Mouse (Mus musculus): Measurements from ENCODE around the gene Parp12. TPM values are rescaled to one million over a fixed set of nuclear protein-coding genes. Genes with fewer than 3 reads are reported as not detected.

Parp12 gene
- total and polyA plus RNA-seq, 2 experiments from 2014 or later: 3.6 to 8.1 TPM

DNA sequence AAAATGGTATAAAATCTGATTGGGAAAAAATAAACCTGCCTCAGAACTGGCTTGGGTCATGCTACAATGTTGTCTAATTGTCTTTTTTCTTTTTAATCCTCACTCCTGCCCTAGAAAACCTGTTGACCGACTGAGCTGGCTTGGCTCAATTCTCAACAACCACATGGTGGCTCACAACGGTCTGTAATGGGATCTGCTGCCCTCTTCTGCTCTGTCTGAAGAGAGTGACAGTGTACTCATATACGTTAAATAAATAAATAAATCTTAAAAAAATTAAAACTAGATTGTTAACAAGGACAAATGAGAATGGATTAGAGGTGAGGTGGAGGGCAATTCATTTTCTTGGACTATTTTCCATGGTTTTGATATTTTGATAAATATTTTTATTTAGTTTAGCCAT lies 2.5 kb upstream of the Parp12 start:
- Histone ChIP-seq H3K27ac (ENCODE audit: low read depth, low read length) (no peak overlapping the region), H3K4me1 (ENCODE audit: insufficient read depth) (no peaks in the 10 kb centered on the region), H3K27me3 (ENCODE audit: insufficient read depth, low read length) (peaks cover 30% of the 10 kb centered on the region), H3K4me2 (ENCODE audit: low read depth) (no peak overlapping the region), H3K9ac (no peak overlapping the region), H3K4me3 (ENCODE audit: low read depth, low read length) (no peak overlapping the region), H3K9me3 (ENCODE audit: low read length) (no peaks in the 10 kb centered on the region), H3K36me3 (ENCODE audit: insufficient read depth) (no peaks in the 10 kb centered on the region)
- ATAC-seq (no peak), DNase-seq (no peak)
- no peak for TF ChIP-seq CTCF (IDR thresholded peaks at IDR 0.05; ENCODE audit: low read depth)
- 53% methylated on average over 3 of the region's 3 CpGs for WGBS

DNA sequence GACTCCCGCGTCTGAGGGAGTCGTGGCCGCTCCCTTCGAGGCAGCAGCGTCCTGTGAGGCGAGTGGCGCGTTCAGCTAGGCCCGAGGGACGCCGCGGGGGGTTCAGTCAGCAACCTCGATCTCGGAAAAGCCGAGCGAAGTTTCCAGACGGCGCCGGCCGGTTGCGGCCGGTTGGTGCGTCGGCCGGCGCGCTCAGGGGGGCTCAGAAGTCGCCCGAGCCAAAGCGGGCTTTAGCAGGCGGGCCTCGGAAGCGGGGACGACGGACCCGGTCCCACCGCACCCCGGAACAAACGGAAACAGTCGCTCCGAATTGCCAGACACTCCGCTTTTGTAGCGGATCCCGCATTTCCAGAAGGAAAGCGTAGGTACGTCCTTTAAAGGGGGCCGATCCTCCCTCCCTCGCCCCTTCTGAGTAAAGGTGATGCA lies 320 bp upstream of the Parp12 start:
- WGBS: 12% methylated on average over 49 of the region's 49 CpGs
- DNase-seq (no peak), ATAC-seq (peak; percentile 50)
- H3K4me1 ChIP-seq (ENCODE audit: insufficient read depth): no peaks in the 10 kb centered on the region
- H3K4me2 ChIP-seq (ENCODE audit: low read depth): peak overlapping the region; percentile 68
- no peaks in the 10 kb centered on the region for H3K9me3 ChIP-seq (ENCODE audit: low read length)
- H3K27ac ChIP-seq (ENCODE audit: low read depth, low read length): no peak overlapping the region
- H3K36me3 ChIP-seq (ENCODE audit: insufficient read depth): no peaks in the 10 kb centered on the region
- peak overlapping the region; percentile 62 for H3K9ac ChIP-seq
- H3K4me3 ChIP-seq (ENCODE audit: low read depth, low read length): peak overlapping the region; percentile 65
- no peak for TF ChIP-seq CTCF (IDR thresholded peaks at IDR 0.05; ENCODE audit: low read depth)
- peaks cover 31% of the 10 kb centered on the region for H3K27me3 ChIP-seq (ENCODE audit: insufficient read depth, low read length)

DNA sequence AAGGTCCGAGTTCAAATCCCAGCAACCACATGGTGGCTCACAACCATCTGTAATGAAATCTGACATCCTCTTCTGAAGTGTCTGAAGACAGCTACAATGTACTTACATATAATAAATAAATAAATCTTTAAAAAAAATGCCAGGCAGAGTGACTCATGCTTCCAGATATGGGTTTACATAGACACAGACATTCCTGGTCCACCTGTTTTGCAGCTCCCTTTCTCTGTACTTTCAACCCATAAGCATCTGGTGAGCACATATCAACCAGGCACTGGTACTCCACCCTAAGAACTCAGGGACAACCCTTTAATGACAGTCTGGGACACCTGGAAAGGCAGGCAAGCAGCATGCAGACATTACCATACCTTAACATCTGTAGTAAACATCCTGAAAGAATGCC lies 2.7 kb downstream of the Parp12 start:
- WGBS: 97% methylated on average over 1 of the region's 1 CpGs

DNA sequence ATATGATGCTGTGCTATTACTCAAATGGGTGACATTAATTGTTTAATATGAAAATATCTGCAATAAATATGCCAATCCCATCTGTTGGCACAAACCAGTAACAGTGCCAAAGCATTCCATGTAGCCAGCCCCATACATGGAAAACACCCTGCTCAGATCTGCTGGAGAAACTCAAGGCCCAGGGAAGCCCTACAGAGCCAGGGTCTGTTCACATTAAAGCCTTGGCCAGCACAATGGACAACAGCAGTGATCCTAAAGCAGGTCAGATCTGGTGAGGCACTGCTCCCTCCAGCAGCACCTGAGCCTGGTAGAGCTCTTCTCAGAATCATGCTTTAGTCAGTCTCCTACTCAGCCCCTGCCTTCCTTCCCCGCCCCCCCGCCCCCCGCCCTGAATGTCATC lies 5.0 kb downstream of the Parp12 start:
- Histone ChIP-seq H3K4me1 (ENCODE audit: insufficient read depth) (no peaks in the 10 kb centered on the region), H3K4me3 (ENCODE audit: low read depth, low read length) (no peak overlapping the region), H3K9me3 (ENCODE audit: low read length) (no peaks in the 10 kb centered on the region), H3K27me3 (ENCODE audit: insufficient read depth, low read length) (peaks cover 18% of the 10 kb centered on the region; the same call in 1 of the 2 replicates), H3K9ac (no peak overlapping the region), H3K36me3 (ENCODE audit: insufficient read depth) (no peaks in the 10 kb centered on the region), H3K27ac (ENCODE audit: low read depth, low read length) (no peak overlapping the region), H3K4me2 (ENCODE audit: low read depth) (no peak overlapping the region)
- no peak for DNase-seq
- WGBS: 89% methylated on average over 3 of the region's 3 CpGs
- no peak for TF ChIP-seq CTCF (IDR thresholded peaks at IDR 0.05; ENCODE audit: low read depth)
- ATAC-seq: no peak

More for the DNA sequence above, 2.7 kb downstream of the Parp12 start:
- DNase-seq (no peak), ATAC-seq (no peak)
- TF ChIP-seq CTCF (IDR thresholded peaks at IDR 0.05; ENCODE audit: low read depth): no peak
- Histone ChIP-seq H3K4me2 (ENCODE audit: low read depth) (no peak overlapping the region), H3K4me3 (ENCODE audit: low read depth, low read length) (no peak overlapping the region), H3K4me1 (ENCODE audit: insufficient read depth) (no peaks in the 10 kb centered on the region), H3K9me3 (ENCODE audit: low read length) (no peaks in the 10 kb centered on the region), H3K9ac (no peak overlapping the region), H3K27ac (ENCODE audit: low read depth, low read length) (no peak overlapping the region), H3K36me3 (ENCODE audit: insufficient read depth) (no peaks in the 10 kb centered on the region), H3K27me3 (ENCODE audit: insufficient read depth, low read length) (peaks cover 31% of the 10 kb centered on the region)

DNA sequence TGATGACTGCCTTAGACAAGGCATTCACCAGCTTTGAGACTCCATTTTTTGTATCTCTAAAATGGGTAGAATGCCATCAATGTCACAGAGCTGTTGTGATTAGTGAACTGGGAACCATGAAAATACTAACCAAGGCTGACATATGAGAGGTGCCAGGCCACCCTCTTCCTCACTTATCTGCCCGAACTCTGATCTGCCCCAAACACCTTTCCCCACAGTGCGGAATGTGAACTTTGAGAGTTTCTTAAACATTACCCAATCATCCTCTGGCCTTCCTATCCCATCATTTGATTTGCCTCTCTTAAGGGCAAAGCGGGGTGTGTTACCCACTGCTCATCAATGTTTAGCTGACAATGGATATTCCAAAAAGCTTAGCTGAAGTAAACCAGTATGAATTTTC lies 5.4 kb downstream of the Parp12 start:
- H3K4me1 ChIP-seq (ENCODE audit: insufficient read depth): no peaks in the 10 kb centered on the region
- DNase-seq: no peak
- H3K27me3 ChIP-seq (ENCODE audit: insufficient read depth, low read length): peaks cover 17% of the 10 kb centered on the region; the same call in 1 of the 2 replicates
- no peaks in the 10 kb centered on the region for H3K36me3 ChIP-seq (ENCODE audit: insufficient read depth)
- no peak overlapping the region for H3K4me2 ChIP-seq (ENCODE audit: low read depth)
- no peak for TF ChIP-seq CTCF (IDR thresholded peaks at IDR 0.05; ENCODE audit: low read depth)
- no peak overlapping the region for H3K27ac ChIP-seq (ENCODE audit: low read depth, low read length)
- no peak overlapping the region for H3K4me3 ChIP-seq (ENCODE audit: low read depth, low read length)
- no peaks in the 10 kb centered on the region for H3K9me3 ChIP-seq (ENCODE audit: low read length)
- H3K9ac ChIP-seq: no peak overlapping the region
- 96% methylated on average over 3 of the region's 3 CpGs for WGBS
- ATAC-seq: no peak

DNA sequence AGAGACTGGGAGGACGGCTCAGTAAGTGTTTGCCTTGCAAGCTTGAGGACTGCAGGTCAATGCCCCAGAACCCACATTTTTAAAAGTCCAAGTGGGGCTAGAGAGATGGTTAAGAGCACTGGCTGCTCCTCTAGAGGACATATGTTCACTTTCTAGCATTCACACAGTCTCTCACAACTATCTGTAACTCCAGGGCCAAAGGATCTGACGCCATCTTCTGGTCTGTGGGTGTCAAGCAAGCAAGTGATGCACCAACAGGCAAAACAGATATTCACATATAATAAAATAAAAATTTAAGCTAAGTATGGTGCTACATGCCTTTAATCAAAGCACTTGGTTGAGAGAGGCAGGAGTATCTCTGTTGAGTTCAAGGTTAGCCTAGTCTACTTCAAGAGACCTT lies 11.3 kb downstream of the Parp12 start:
- Histone ChIP-seq H3K27ac (ENCODE audit: low read depth, low read length) (no peak overlapping the region), H3K9me3 (ENCODE audit: low read length) (no peaks in the 10 kb centered on the region), H3K36me3 (ENCODE audit: insufficient read depth) (no peaks in the 10 kb centered on the region), H3K4me3 (ENCODE audit: low read depth, low read length) (no peak overlapping the region), H3K27me3 (ENCODE audit: insufficient read depth, low read length) (no peaks in the 10 kb centered on the region), H3K9ac (no peak overlapping the region), H3K4me2 (ENCODE audit: low read depth) (no peak overlapping the region), H3K4me1 (ENCODE audit: insufficient read depth) (no peaks in the 10 kb centered on the region)
- ATAC-seq (no peak), DNase-seq (no peak)
- WGBS: 58% methylated on average over 2 of the region's 2 CpGs
- TF ChIP-seq CTCF (IDR thresholded peaks at IDR 0.05; ENCODE audit: low read depth): peak; percentile 25

DNA sequence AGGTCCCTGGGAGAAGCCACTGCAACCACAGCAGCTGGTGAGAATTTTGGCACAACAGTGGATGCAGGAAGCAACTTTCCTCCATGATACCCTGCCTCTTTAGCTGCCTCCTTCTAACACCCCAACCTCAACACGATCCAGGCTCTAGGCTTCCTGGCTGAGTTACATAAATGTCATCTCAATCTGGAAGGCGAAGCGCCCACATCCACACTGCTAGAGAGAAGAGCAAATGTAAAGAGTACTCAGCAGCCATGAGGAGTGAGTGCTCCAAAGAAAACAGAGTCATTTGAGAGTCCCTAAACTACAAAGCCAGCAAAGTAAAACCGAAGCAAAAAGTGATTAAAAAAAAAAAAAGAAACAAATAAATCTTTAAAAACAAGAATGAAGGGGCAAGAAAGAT lies 13.5 kb downstream of the Parp12 start:
- no peaks in the 10 kb centered on the region for H3K9me3 ChIP-seq (ENCODE audit: low read length)
- no peaks in the 10 kb centered on the region for H3K27me3 ChIP-seq (ENCODE audit: insufficient read depth, low read length)
- DNase-seq (no peak), ATAC-seq (no peak)
- H3K4me1 ChIP-seq (ENCODE audit: insufficient read depth): no peaks in the 10 kb centered on the region
- no peak overlapping the region for H3K9ac ChIP-seq
- 84% methylated on average over 4 of the region's 4 CpGs for WGBS
- no peak for TF ChIP-seq CTCF (IDR thresholded peaks at IDR 0.05; ENCODE audit: low read depth)
- H3K36me3 ChIP-seq (ENCODE audit: insufficient read depth): no peaks in the 10 kb centered on the region
- no peak overlapping the region for H3K27ac ChIP-seq (ENCODE audit: low read depth, low read length)
- no peak overlapping the region for H3K4me3 ChIP-seq (ENCODE audit: low read depth, low read length)
- H3K4me2 ChIP-seq (ENCODE audit: low read depth): no peak overlapping the region

DNA sequence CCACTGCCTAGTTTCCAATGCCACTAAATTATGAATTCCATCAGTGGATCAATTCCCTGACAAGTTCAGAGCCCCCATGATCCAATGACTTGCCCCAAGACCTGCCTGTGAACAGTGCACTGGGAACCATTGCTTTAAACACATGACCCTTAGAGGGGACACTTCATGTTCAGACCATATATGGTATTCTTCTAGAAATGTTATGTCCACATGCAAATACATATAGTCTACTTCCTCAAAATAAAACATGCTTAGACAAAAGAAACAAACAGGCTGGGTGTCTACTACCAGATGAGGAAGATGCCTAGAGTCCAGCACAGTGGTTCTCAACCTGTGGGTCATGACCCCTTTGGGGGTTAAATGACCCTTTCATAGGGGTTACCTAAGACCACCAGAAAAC lies 41.7 kb downstream of the Parp12 start:
- no peak overlapping the region for H3K4me3 ChIP-seq (ENCODE audit: low read depth, low read length)
- H3K9me3 ChIP-seq (ENCODE audit: low read length): no peaks in the 10 kb centered on the region
- ATAC-seq (no peak), DNase-seq (no peak)
- H3K9ac ChIP-seq: no peak overlapping the region
- no peak overlapping the region for H3K27ac ChIP-seq (ENCODE audit: low read depth, low read length)
- H3K27me3 ChIP-seq (ENCODE audit: insufficient read depth, low read length): no peaks in the 10 kb centered on the region
- H3K4me1 ChIP-seq (ENCODE audit: insufficient read depth): no peaks in the 10 kb centered on the region
- no peak overlapping the region for H3K4me2 ChIP-seq (ENCODE audit: low read depth)
- no peak for TF ChIP-seq CTCF (IDR thresholded peaks at IDR 0.05; ENCODE audit: low read depth)
- no peaks in the 10 kb centered on the region for H3K36me3 ChIP-seq (ENCODE audit: insufficient read depth)

Measured in forebrain, postnatal 0 days (tissue).